In genomic region chr3:88591950-88592731, GRCm38 (mm10) we compare ENCODE assay signal across 7 mouse cellular contexts. TPM values are rescaled to one million over a fixed set of nuclear protein-coding genes. Genes with fewer than 3 reads are reported as not detected.
DNase-seq lines count a peak whose midpoint lies in the region; ATAC-seq and TF ChIP-seq lines count a peak whose summit lies in the region.

No protein-coding gene starts in this region.

- H3K4me2 ChIP-seq in intestine, embryonic 15.5 days (replicated peaks) = peak overlapping the region; percentile 30; the same call in 1 of the 2 replicates
- peak overlapping the region; percentile 15; the same call in 1 of the 2 replicates for H3K4me2 ChIP-seq in lung, embryonic 14.5 days

- DNase-seq in right cerebral cortex, adult 2 months (ENCODE audit: low spot score in 2 of 2) = peak; percentile 37 to 44
- DNase-seq in right cerebral cortex, postnatal 10 days (ENCODE audit: low spot score in 2 of 2) = no peak
- DNase-seq in fat pad, adult 2 months (ENCODE audit: extremely low read depth, low read depth, low spot score) = peak; percentile 90
- peak; percentile 93 for DNase-seq in lung, embryonic 14.5 days
- peak; percentile 27 for DNase-seq in spleen, adult 12 weeks (ENCODE audit: low spot score)

- TF ChIP-seq POLR2A in bone marrow, adult 2 months (IDR thresholded peaks at IDR 0.05; ENCODE audit: borderline replicate concordance, control insufficient read depth, low read depth, low read length) = no peak

- H3K27me3 ChIP-seq in intestine, embryonic 15.5 days (replicated peaks) = no peaks in the 10 kb centered on the region
- no peaks in the 10 kb centered on the region for H3K27me3 ChIP-seq in lung, embryonic 14.5 days (ENCODE audit: insufficient read depth, low read length)

- H3K27ac ChIP-seq in bone marrow, adult 2 months (ENCODE audit: control insufficient read depth, insufficient read depth, low read depth, low read length, poor library complexity) = peak overlapping the region; percentile 50
- 0 out of 2 replicates have a peak overlapping the region, but pooled peaks have one; percentile 17 for H3K27ac ChIP-seq in intestine, embryonic 15.5 days
- peak overlapping the region; percentile 80 for H3K27ac ChIP-seq in lung, embryonic 14.5 days (ENCODE audit: low read depth)

- H3K36me3 ChIP-seq in intestine, embryonic 15.5 days = peaks cover 15% of the 10 kb centered on the region
- peaks cover 16% of the 10 kb centered on the region for H3K36me3 ChIP-seq in lung, embryonic 14.5 days (ENCODE audit: insufficient read depth)

- ATAC-seq in intestine, embryonic 15.5 days = peak; percentile 47; the same call in 1 of the 2 replicates
- no peak for ATAC-seq in lung, embryonic 14.5 days (ENCODE audit: insufficient read depth)

- H3K9ac ChIP-seq in intestine, embryonic 15.5 days = no peak overlapping the region
- no peak overlapping the region; the same call in 1 of the 2 replicates for H3K9ac ChIP-seq in lung, embryonic 14.5 days

- peak; percentile 16 for TF ChIP-seq CTCF in bone marrow, adult 2 months (IDR thresholded peaks at IDR 0.05; ENCODE audit: control insufficient read depth, insufficient read depth, low read length)
- TF ChIP-seq CTCF in lung, embryonic 14.5 days (IDR thresholded peaks at IDR 0.05; ENCODE audit: low read depth) = peak; percentile 63

- H3K9me3 ChIP-seq in intestine, embryonic 15.5 days = no peaks in the 10 kb centered on the region
- H3K9me3 ChIP-seq in lung, embryonic 14.5 days (ENCODE audit: low read depth, low read length) = no peaks in the 10 kb centered on the region

- H3K4me1 ChIP-seq in bone marrow, adult 2 months (ENCODE audit: control insufficient read depth, insufficient read depth, low read length) = peaks cover 6% of the 10 kb centered on the region
- H3K4me1 ChIP-seq in intestine, embryonic 15.5 days (replicated peaks) = peaks cover 23% of the 10 kb centered on the region
- H3K4me1 ChIP-seq in lung, embryonic 14.5 days (ENCODE audit: insufficient read depth) = peaks cover 14% of the 10 kb centered on the region

- H3K4me3 ChIP-seq in bone marrow, adult 2 months (replicated peaks; ENCODE audit: control insufficient read depth, low read depth, low read length) = peak overlapping the region; percentile 62
- no peak overlapping the region for H3K4me3 ChIP-seq in intestine, embryonic 15.5 days (replicated peaks)
- H3K4me3 ChIP-seq in lung, embryonic 14.5 days (ENCODE audit: low read depth, low read length) = no peak overlapping the region

- WGBS in bone marrow, adult 2 months = 7% methylated on average over 9 of the region's 9 CpGs
- 24% methylated on average over 9 of the region's 9 CpGs for WGBS in intestine, embryonic 15.5 days
- WGBS in lung, embryonic 14.5 days = 17% methylated on average over 9 of the region's 9 CpGs

RNA-seq across cellular contexts. Expression of gene Arhgef2, which starts 13.6 kb away (rescaled TPM):
- polyA plus RNA-seq in bone marrow, adult 2 months (2011; ENCODE audit: insufficient read depth, insufficient read length, low replicate concordance, missing spikeins) = 39.3 and 96.1 TPM in 2 replicates
- 60.4 and 61.2 TPM in 2 replicates for polyA plus RNA-seq in intestine, embryonic 15.5 days (2015; fragmentation: Nextera tagmentation; extraction: Ambion mirVana)
- 115 and 127 TPM in 2 replicates for polyA plus RNA-seq in lung, embryonic 14.5 days (2014; fragmentation: Nextera tagmentation; extraction: Ambion mirVana)

RNA-seq across cellular contexts. Expression of gene Ssr2, which starts 16.5 kb away (rescaled TPM):
- 46.1 and 84.8 TPM in 2 replicates for polyA plus RNA-seq in bone marrow, adult 2 months (2011; ENCODE audit: insufficient read depth, insufficient read length, low replicate concordance, missing spikeins)
- 338 and 390 TPM in 2 replicates for polyA plus RNA-seq in intestine, embryonic 15.5 days (2015; fragmentation: Nextera tagmentation; extraction: Ambion mirVana)
- 278 and 285 TPM in 2 replicates for polyA plus RNA-seq in lung, embryonic 14.5 days (2014; fragmentation: Nextera tagmentation; extraction: Ambion mirVana)

RNA-seq across cellular contexts. Expression of gene Ubqln4, which starts 38.6 kb away (rescaled TPM):
- polyA plus RNA-seq in bone marrow, adult 2 months (2011; ENCODE audit: insufficient read depth, insufficient read length, low replicate concordance, missing spikeins) = 20.9 and 25.2 TPM in 2 replicates
- polyA plus RNA-seq in intestine, embryonic 15.5 days (2015; fragmentation: Nextera tagmentation; extraction: Ambion mirVana) = 43.6 and 43.7 TPM in 2 replicates
- 64.9 and 68.5 TPM in 2 replicates for polyA plus RNA-seq in lung, embryonic 14.5 days (2014; fragmentation: Nextera tagmentation; extraction: Ambion mirVana)

RNA-seq across cellular contexts. Expression of gene Lamtor2, which starts 39.3 kb away (rescaled TPM):
- polyA plus RNA-seq in bone marrow, adult 2 months (2011; ENCODE audit: insufficient read depth, insufficient read length, low replicate concordance, missing spikeins) = 82.9 and 126 TPM in 2 replicates
- polyA plus RNA-seq in intestine, embryonic 15.5 days (2015; fragmentation: Nextera tagmentation; extraction: Ambion mirVana) = 188 and 231 TPM in 2 replicates
- 77.6 and 93.9 TPM in 2 replicates for polyA plus RNA-seq in lung, embryonic 14.5 days (2014; fragmentation: Nextera tagmentation; extraction: Ambion mirVana)

RNA-seq across cellular contexts. Expression of gene Rab25, which starts 44.0 kb away (rescaled TPM):
- polyA plus RNA-seq in bone marrow, adult 2 months (2011; ENCODE audit: insufficient read depth, insufficient read length, low replicate concordance, missing spikeins) = 1.4 TPM in 1 of 2 replicates, not detected in the other
- polyA plus RNA-seq in intestine, embryonic 15.5 days (2015; fragmentation: Nextera tagmentation; extraction: Ambion mirVana) = 75.2 and 89.8 TPM in 2 replicates
- polyA plus RNA-seq in lung, embryonic 14.5 days (2014; fragmentation: Nextera tagmentation; extraction: Ambion mirVana) = 21.3 and 22.1 TPM in 2 replicates

Comparison
In these comparisons a context has a peak if more than half of its experiments do, and no peak if none do; other contexts are left out.
1. DNase-seq: peak in right cerebral cortex, adult 2 months (2 of 2), fat pad, adult 2 months (single experiment), lung, embryonic 14.5 days (single experiment) and spleen, adult 12 weeks (single experiment); none in right cerebral cortex, postnatal 10 days (0 of 2).
2. H3K27ac ChIP-seq: peak in every context shown above with its lines; median percentile 80 in lung, embryonic 14.5 days; 50 in bone marrow, adult 2 months; 17 in intestine, embryonic 15.5 days.